Mouse (Mus musculus) CH12.LX (cell line): Measurements from ENCODE around the gene Esrrb. TPM values are rescaled to one million over a fixed set of nuclear protein-coding genes. Genes with fewer than 3 reads are reported as not detected.

ENCODE experiments used
- DNase-seq: peaks from one replicate; pipeline ENCODE4 v3.0.0-alpha.2; 2013; ENCODE audit errors: extremely low read depth
- H3K27ac ChIP-seq: 2 replicates; pipeline ENCODE4 v1.5.1; 2012; ENCODE audit warnings: low read depth, mild to moderate bottlenecking, control low read depth, moderate library complexity; ENCODE audit not compliant: insufficient read depth
- H3K27me3 ChIP-seq: replicated peaks from 2 replicates; pipeline ENCODE3; 2012; ENCODE audit warnings: inconsistent platforms
- H3K36me3 ChIP-seq, 2 experiments: replicated peaks in 1 of 2; 2 replicates each; pipeline versions ENCODE3 to v1.6.1; 2012; ENCODE audit warnings: inconsistent platforms in 1 of 2, low read length in 1 of 2, mild to moderate bottlenecking in 1 of 2, mixed read lengths in 1 of 2, moderate library complexity in 1 of 2; ENCODE audit not compliant: control insufficient read depth in 1 of 2, insufficient read depth in 1 of 2
- H3K4me1 ChIP-seq, 2 experiments: 2 replicates each; pipeline ENCODE4 v1.6.1; 2012; ENCODE audit warnings: inconsistent platforms in 1 of 2, moderate library complexity in 1 of 2; ENCODE audit not compliant: insufficient read depth in 2 of 2, control insufficient read depth in 1 of 2
- H3K4me2 ChIP-seq: 2 replicates; pipeline ENCODE4 v1.6.1; 2012; ENCODE audit warnings: low read depth, mild to moderate bottlenecking, control low read depth; ENCODE audit not compliant: poor library complexity, insufficient read depth, severe bottlenecking
- H3K4me3 ChIP-seq, 3 experiments: fragments of 150-350 bp in 1 of 3; sonication (generic) in 1 of 3; replicated peaks in 1 of 3; 2 replicates each; pipeline versions ENCODE3 to v1.5.1; 2011 to 2012; ENCODE audit warnings: low read depth in 2 of 3, low read length in 2 of 3, mild to moderate bottlenecking in 2 of 3, moderate library complexity in 2 of 3, control low read depth in 1 of 3, improper control_type of control experiment in 1 of 3, inconsistent platforms in 1 of 3, mixed read lengths in 1 of 3; ENCODE audit not compliant: poor library complexity in 1 of 3
- H3K79me2 ChIP-seq: replicated peaks from 2 replicates; pipeline ENCODE4 v1.6.1; 2012; ENCODE audit warnings: mild to moderate bottlenecking, moderate library complexity; ENCODE audit not compliant: control insufficient read depth, poor library complexity, insufficient read depth, severe bottlenecking; ENCODE audit errors: extremely low read depth
- H3K9ac ChIP-seq: 2 replicates; pipeline ENCODE4 v1.6.1; 2012; ENCODE audit warnings: low read depth, mild to moderate bottlenecking, control low read depth, moderate library complexity; ENCODE audit not compliant: insufficient read depth
- H3K9me3 ChIP-seq: replicated peaks from 2 replicates; pipeline ENCODE3; 2012; ENCODE audit warnings: low read length, inconsistent platforms, mixed read lengths
- CHD1 ChIP-seq: IDR thresholded peaks from 2 replicates; pipeline ENCODE4 v1.6.1; 2012; ENCODE audit warnings: low read depth, low read length, improper control_type of control experiment, inconsistent platforms
- CHD2 ChIP-seq: IDR thresholded peaks from 2 replicates; pipeline ENCODE4 v1.6.1; 2011; ENCODE audit warnings: low read length, improper control_type of control experiment
- GABPA ChIP-seq: IDR thresholded peaks from 2 replicates; pipeline ENCODE4 v1.6.1; 2012; ENCODE audit warnings: low read depth, low read length, improper control_type of control experiment, inconsistent platforms; ENCODE audit not compliant: insufficient replicate concordance
- IRF4 ChIP-seq: IDR thresholded peaks from 2 replicates; pipeline ENCODE4 v1.6.1; 2014; ENCODE audit warnings: low read depth, mild to moderate bottlenecking, inconsistent platforms, low read length, improper control_type of control experiment
- MAFK ChIP-seq: IDR thresholded peaks from 2 replicates; pipeline ENCODE4 v1.6.1; 2011; ENCODE audit warnings: low read length, improper control_type of control experiment; ENCODE audit not compliant: insufficient replicate concordance
- MAX ChIP-seq: IDR thresholded peaks from 2 replicates; pipeline ENCODE4 v1.6.1; 2011; ENCODE audit warnings: low read length, improper control_type of control experiment
- MAZ ChIP-seq: IDR thresholded peaks from 2 replicates; pipeline ENCODE4 v1.6.1; 2012; ENCODE audit warnings: low read depth, mild to moderate bottlenecking, inconsistent platforms, low read length, improper control_type of control experiment, moderate library complexity
- MEF2A ChIP-seq: IDR thresholded peaks from 2 replicates; pipeline ENCODE4 v1.6.1; 2014; ENCODE audit warnings: low read depth, mild to moderate bottlenecking, inconsistent platforms, low read length, improper control_type of control experiment, borderline replicate concordance
- MXI1 ChIP-seq: IDR thresholded peaks from 2 replicates; pipeline ENCODE4 v1.6.1; 2011; ENCODE audit warnings: mild to moderate bottlenecking, low read depth, low read length, improper control_type of control experiment
- NELFE ChIP-seq: IDR thresholded peaks from 2 replicates; pipeline ENCODE4 v1.6.1; 2011; ENCODE audit warnings: low read depth, low read length, improper control_type of control experiment
- POLR2AphosphoS2 ChIP-seq: IDR thresholded peaks from 2 replicates; pipeline ENCODE4 v1.6.1; 2011; ENCODE audit warnings: low read depth, low read length, improper control_type of control experiment
- RAD21 ChIP-seq: IDR thresholded peaks from 2 replicates; pipeline ENCODE4 v1.6.1; 2011; ENCODE audit warnings: low read depth, mild to moderate bottlenecking, low read length, improper control_type of control experiment, moderate library complexity
- TCF12 ChIP-seq: IDR thresholded peaks from 2 replicates; pipeline ENCODE4 v1.6.1; 2014; ENCODE audit warnings: low read depth, mild to moderate bottlenecking, inconsistent platforms, low read length, improper control_type of control experiment
- UBTF ChIP-seq: IDR thresholded peaks from 2 replicates; pipeline ENCODE4 v1.6.1; 2012; ENCODE audit warnings: low read depth, mild to moderate bottlenecking, inconsistent platforms, low read length, improper control_type of control experiment, moderate library complexity
- USF2 ChIP-seq: conservative IDR thresholded peaks from 2 replicates; pipeline ENCODE4 v1.6.1; 2011; ENCODE audit warnings: low read depth, low read length, improper control_type of control experiment
- ZC3H11A ChIP-seq: IDR thresholded peaks from 2 replicates; pipeline ENCODE4 v1.6.1; 2012; ENCODE audit warnings: low read depth, mild to moderate bottlenecking, inconsistent platforms, low read length, improper control_type of control experiment
- ZNF384 ChIP-seq: IDR thresholded peaks from 2 replicates; pipeline ENCODE4 v1.6.1; 2012; ENCODE audit warnings: low read depth, low read length, improper control_type of control experiment, inconsistent platforms
- dilution Hi-C: fragments of 300-500 bp; cut with MboI; formaldehyde crosslinking; loops from 2 replicates; pipeline ENCODE4 v1.14.3; 2020; ENCODE audit warnings: low sequenced_read_pairs; ENCODE audit not compliant: extremely low pct_unique_long_range_greater_than_20kb, extremely low pct_ligation_motif_present
- in situ Hi-C: fragments of 300-500 bp; cut with MboI; formaldehyde crosslinking; loops from 3 replicates; pipeline ENCODE4 v1.14.3; 2019; ENCODE audit warnings: low sequenced_read_pairs, low pct_ligation_motif_present, low pct_unique_long_range_greater_than_20kb, mixed read lengths
- polyA plus RNA-seq: library from polyadenylated mRNA; unstranded; fragments of >175 nt; gene quantifications from 2 replicates; pipeline ENCODE4 v1.2.1, GENCODE M21; 2012; ENCODE audit warnings: low read depth; ENCODE audit not compliant: insufficient read length
- total RNA-seq, 2 experiments: library from RNA; depleted of rRNA; stranded (reverse); fragments of 300-350 nt in 1 of 2; fragments of >200 nt in 1 of 2; gene quantifications; 2 replicates each; pipeline ENCODE4 v1.2.3; 2012 to 2014

Gene Esrrb
- total and polyA plus RNA-seq, 3 experiments, result not detected

DNA sequence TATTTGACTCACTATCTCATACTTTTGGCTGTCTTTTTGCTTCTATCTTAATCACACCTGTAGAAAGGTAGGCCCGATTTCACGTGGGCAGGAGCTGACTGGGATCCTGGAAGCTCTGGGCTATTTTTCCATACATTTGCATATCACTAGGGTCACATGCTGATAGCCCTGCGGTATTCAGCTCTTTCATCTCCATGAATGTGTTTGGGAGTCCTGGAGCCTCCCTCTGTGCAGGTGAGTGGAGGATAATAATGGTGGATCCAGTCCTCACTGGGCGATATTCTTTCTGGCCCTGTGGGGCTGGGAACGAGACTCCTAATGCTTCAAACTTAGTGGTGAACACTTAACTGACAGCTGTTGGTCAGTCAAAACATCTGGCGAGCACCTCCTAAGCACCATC, 110.0 kb downstream of the Esrrb start:
- dilution Hi-C loops, result no loop called here
- Histone ChIP-seq H3K4me3 (no peak overlapping the region), H3K9ac (no peak overlapping the region), H3K27me3 (peaks cover 76% of the 10 kb centered on the region), H3K79me2 (no peaks in the 10 kb centered on the region), H3K4me1 (no peaks in the 10 kb centered on the region)
- DNase-seq, result no peak
- in situ Hi-C loops, result no loop called here
- no peak for TF ChIP-seq POLR2AphosphoS2
- TF ChIP-seq UBTF, result no peak
- no peak for TF ChIP-seq MXI1
- no peak for TF ChIP-seq TCF12
- TF ChIP-seq RAD21, result no peak
- no peak for TF ChIP-seq USF2
- TF ChIP-seq GABPA, result no peak
- no peak for TF ChIP-seq CHD1
- TF ChIP-seq CHD2, result no peak
- TF ChIP-seq ZNF384, result no peak
- TF ChIP-seq IRF4, result no peak
- no peak for TF ChIP-seq MAFK
- no peak for TF ChIP-seq MAZ
- TF ChIP-seq MEF2A, result no peak
- TF ChIP-seq ZC3H11A, result no peak
- no peak for TF ChIP-seq NELFE
- TF ChIP-seq, all 38 proteins: peak for 0
- H3K9me3 ChIP-seq, result no peaks in the 10 kb centered on the region
- no peak overlapping the region for H3K27ac ChIP-seq
- H3K4me2 ChIP-seq, result no peak overlapping the region
- H3K36me3 ChIP-seq, result no peaks in the 10 kb centered on the region

DNA sequence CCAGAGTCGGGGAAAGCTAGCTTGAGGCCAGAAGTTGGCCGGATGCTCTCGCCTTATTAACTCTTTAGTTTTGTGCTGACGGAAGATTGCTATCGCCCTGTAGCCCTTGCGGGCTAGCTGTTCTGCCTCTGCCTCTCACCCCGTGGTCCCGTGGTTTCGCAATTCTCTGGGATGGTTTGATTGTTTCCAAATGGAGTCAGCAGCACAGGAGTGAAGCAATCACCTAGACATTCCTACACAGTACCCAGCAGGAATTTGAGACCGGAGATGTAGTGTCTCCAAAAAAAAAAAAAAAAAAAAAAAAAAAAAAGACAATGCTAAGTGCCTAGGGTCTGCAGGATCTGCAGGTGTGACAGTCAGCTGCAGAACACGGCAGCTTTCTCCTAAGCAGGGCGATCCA, 112.7 kb downstream of the Esrrb start:
- H3K4me1 ChIP-seq, result no peaks in the 10 kb centered on the region
- TF ChIP-seq MAX, result no peak
- H3K27me3 ChIP-seq, result peaks cover 82% of the 10 kb centered on the region
- DNase-seq, result no peak
- H3K79me2 ChIP-seq, result no peaks in the 10 kb centered on the region
- dilution Hi-C loops (no loop called here), in situ Hi-C loops (no loop called here)
- no peaks in the 10 kb centered on the region for H3K9me3 ChIP-seq
- H3K4me3 ChIP-seq, result no peak overlapping the region
- no peak overlapping the region for H3K27ac ChIP-seq
- no peak overlapping the region for H3K4me2 ChIP-seq
- H3K9ac ChIP-seq, result no peak overlapping the region
- no peaks in the 10 kb centered on the region for H3K36me3 ChIP-seq
